Mouse (Mus musculus): ENCODE data around the gene Mgmt.
A peak's percentile ranks its signal among the peaks of the same experiment; 100 is the strongest.

Mgmt gene

GRCm38 (mm10) chr7:136908616-136909144, 14.3 kb downstream of the Mgmt start:
- DNase-seq (ENCODE audit: inconsistent age in 2 of 2, low spot score in 1 of 2): no peak

- no peak for DNase-seq (ENCODE audit: inconsistent age in 2 of 2, low spot score in 1 of 2)
Measured at GRCm38 (mm10) chr7:136912901-136913300, 18.5 kb downstream of the Mgmt start.

- DNase-seq (ENCODE audit: inconsistent age in 2 of 2, low spot score in 1 of 2): no peak
Measured at GRCm38 (mm10) chr7:136916021-136916420, 21.6 kb downstream of the Mgmt start.

DNA sequence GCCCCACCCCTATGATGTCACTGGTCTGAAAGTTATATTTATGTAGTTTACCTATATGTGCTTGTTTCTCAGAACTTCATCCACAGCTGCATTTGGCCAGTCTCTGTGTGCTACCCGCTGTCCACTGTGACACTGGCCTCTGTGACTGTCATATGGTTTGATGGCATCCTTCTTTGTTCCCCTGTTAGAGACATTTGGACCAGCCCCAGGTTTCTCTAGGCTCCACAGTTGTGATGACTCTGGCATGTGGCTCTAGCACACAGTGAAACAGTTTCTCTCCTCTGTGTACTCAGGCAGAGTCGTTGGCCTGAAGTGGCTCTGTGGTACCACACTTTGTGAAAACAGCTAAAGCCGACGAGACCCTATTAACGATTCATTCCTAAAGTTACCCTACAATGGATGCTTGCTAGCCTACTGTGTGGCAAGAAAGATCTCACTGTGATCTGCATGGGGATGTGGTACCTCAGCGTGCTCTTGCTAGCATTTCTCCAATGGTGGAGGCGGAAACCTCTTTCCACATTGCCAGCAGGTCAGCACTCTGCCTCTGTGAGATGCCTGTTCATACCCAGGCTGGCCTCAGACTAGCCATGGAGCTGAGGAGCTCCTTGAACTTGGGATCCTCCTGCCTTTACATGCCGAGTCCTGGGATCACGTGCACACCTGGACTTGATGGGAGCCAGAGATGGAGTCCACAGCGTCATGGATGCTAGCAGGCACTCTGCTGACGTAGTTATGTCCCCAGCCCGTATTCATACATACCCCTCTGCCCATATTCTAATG, 26.8 kb downstream of the Mgmt start:
- no peak for DNase-seq (ENCODE audit: inconsistent age in 2 of 2, low spot score in 1 of 2)

GRCm38 (mm10) chr7:136922230-136922629, 27.8 kb downstream of the Mgmt start:
- DNase-seq (ENCODE audit: inconsistent age in 2 of 2, low spot score in 1 of 2): no peak

GRCm38 (mm10) chr7:136924610-136925260, 30.3 kb downstream of the Mgmt start:
- DNase-seq (ENCODE audit: inconsistent age in 2 of 2, low spot score in 1 of 2): no peak

- no peak for DNase-seq (ENCODE audit: inconsistent age in 2 of 2, low spot score in 1 of 2)
Measured at GRCm38 (mm10) chr7:136926178-136926577, 31.8 kb downstream of the Mgmt start.

GRCm38 (mm10) chr7:136930451-136930850, 36.0 kb downstream of the Mgmt start:
- DNase-seq (ENCODE audit: inconsistent age in 2 of 2, low spot score in 1 of 2): peak in 1 of 2 experiments; percentile 41

GRCm38 (mm10) chr7:136933367-136933766, 39.0 kb downstream of the Mgmt start:
- no peak for DNase-seq (ENCODE audit: inconsistent age in 2 of 2, low spot score in 1 of 2)

GRCm38 (mm10) chr7:136934336-136934735, 39.9 kb downstream of the Mgmt start:
- no peak for DNase-seq (ENCODE audit: inconsistent age in 2 of 2, low spot score in 1 of 2)

- no peak for DNase-seq (ENCODE audit: inconsistent age in 2 of 2, low spot score in 1 of 2)
Measured at GRCm38 (mm10) chr7:136934784-136935183, 40.4 kb downstream of the Mgmt start.

GRCm38 (mm10) chr7:136938371-136938770, 44.0 kb downstream of the Mgmt start:
- no peak for DNase-seq (ENCODE audit: inconsistent age in 2 of 2, low spot score in 1 of 2)

DNA sequence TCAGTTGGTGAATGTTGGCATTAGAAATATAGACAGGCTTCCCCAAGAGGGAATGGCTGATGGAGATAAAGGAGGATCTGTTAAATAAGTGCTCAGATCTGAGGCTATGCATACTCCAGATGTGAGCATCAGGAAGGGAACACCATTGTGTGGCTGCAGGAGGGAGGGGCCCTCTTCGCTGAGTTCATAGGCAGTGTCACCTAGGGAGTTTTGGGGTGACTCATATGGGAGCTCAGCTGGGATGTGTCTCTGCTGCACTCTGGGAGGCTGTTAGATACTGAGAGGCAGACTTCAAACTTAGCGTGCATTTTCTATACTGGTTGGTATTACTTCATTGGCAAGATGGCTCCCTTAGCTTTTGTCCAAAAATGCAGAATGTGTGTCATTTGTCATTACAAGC, 48.0 kb downstream of the Mgmt start:
- no peak for DNase-seq (ENCODE audit: inconsistent age in 2 of 2, low spot score in 1 of 2)

GRCm38 (mm10) chr7:136943886-136944285, 49.5 kb downstream of the Mgmt start:
- DNase-seq (ENCODE audit: inconsistent age in 2 of 2, low spot score in 1 of 2): no peak

GRCm38 (mm10) chr7:136945697-136946096, 51.3 kb downstream of the Mgmt start:
- DNase-seq (ENCODE audit: inconsistent age in 2 of 2, low spot score in 1 of 2): no peak

DNA sequence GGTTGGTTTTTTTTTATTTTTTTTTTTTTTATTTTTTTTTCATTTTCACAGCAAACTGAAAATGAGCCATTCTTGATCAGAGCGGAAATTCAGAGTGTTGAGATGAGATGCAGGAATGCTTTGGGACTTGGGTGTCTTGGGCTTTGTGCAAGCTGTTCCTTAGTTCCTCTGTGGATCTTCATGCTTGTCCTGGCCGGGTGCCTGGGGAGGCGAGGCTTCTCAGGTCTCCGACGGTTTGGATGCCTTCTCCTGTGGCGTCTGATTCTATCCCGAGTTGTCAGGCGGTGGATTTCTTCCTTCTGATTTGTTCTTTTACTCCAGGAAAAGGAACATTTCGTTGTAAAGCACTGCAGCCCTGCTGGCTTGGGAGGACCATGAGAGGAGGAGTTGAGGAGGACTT, 51.7 kb downstream of the Mgmt start:
- no peak for DNase-seq (ENCODE audit: inconsistent age in 2 of 2, low spot score in 1 of 2)

GRCm38 (mm10) chr7:136948275-136948810, 53.9 kb downstream of the Mgmt start:
- DNase-seq (ENCODE audit: inconsistent age in 2 of 2, low spot score in 1 of 2): no peak

- no peak for DNase-seq (ENCODE audit: inconsistent age in 2 of 2, low spot score in 1 of 2)
Measured at GRCm38 (mm10) chr7:136952608-136953007, 58.2 kb downstream of the Mgmt start.

DNA sequence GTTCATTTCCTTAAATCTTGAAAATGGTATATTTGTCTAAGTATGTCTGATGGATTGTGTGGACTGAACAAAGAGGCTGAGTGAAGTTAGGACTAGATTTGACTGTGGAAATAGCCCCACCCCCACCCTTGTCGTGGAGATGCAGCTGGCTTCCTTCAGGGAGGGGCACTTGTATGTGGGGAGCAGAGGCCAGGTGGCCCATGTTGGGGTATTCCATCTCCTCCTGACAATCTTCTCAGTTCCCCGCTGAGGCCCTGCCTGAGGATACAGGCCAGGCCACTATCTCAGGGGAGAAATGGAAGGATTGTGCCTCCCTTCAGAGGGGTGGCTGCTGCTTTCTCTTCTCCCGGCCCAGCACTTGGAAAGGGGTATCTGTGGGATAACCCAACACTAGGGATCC, 58.8 kb downstream of the Mgmt start:
- no peak for DNase-seq (ENCODE audit: inconsistent age in 2 of 2, low spot score in 1 of 2)

- peak; percentile 20 to 73 for DNase-seq (ENCODE audit: inconsistent age in 2 of 2, low spot score in 1 of 2)
Measured at GRCm38 (mm10) chr7:136972361-136972760, 77.9 kb downstream of the Mgmt start.

GRCm38 (mm10) chr7:136975001-136975400, 80.6 kb downstream of the Mgmt start:
- DNase-seq (ENCODE audit: inconsistent age in 2 of 2, low spot score in 1 of 2): no peak

DNA sequence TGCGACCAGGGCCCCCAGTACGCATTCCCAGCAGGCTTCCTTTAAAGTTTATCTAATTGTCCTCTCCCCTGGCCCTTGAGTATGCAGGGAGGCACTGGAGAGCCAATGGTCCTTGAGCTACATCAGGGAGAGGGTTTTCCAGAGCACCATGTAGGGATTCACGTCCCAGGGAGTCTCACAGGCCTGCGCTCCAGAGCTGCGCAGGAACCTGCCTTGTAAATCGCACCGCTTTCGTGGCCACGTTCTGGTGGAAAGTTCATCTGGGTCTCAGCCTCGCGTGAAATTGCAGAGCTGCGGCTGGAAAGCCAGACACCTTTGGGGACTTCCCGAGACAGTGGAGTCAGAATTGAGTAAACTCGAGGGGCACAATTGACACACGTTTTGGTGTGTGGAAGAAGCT, 103.0 kb downstream of the Mgmt start:
- DNase-seq (ENCODE audit: inconsistent age in 2 of 2, low spot score in 1 of 2): no peak
